Mouse (Mus musculus) frontal cortex, adult 2 months (tissue): Measurements from ENCODE around the gene Aco2. TPM values are rescaled to one million over a fixed set of nuclear protein-coding genes. Genes with fewer than 3 reads are reported as not detected.
A peak's percentile ranks its signal among the peaks of the same experiment; 100 is the strongest.

ENCODE experiments used
- DNase-seq, 2 experiments: peaks; one replicate each; pipeline ENCODE4 v3.0.0; 2022; ENCODE audit warnings: low spot score in 1 of 2; ENCODE audit errors: extremely low spot score in 1 of 2
- polyA plus RNA-seq: library from polyadenylated mRNA; depleted of rRNA; stranded (reverse); fragments of >200 nt; gene quantifications from 2 replicates; pipeline ENCODE4 v1.2.3, GENCODE M21; 2012; rRNA removed

The Aco2 gene
- 534 and 538 TPM in 2 replicates for polyA plus RNA-seq

- DNase-seq, result peak; percentile 98 to 100
Observed at GRCm38 (mm10) chr15:81872262-81873136, at the start of gene Aco2. TSS of gene Aco2 (plus strand) at chr15:81872309.

DNA sequence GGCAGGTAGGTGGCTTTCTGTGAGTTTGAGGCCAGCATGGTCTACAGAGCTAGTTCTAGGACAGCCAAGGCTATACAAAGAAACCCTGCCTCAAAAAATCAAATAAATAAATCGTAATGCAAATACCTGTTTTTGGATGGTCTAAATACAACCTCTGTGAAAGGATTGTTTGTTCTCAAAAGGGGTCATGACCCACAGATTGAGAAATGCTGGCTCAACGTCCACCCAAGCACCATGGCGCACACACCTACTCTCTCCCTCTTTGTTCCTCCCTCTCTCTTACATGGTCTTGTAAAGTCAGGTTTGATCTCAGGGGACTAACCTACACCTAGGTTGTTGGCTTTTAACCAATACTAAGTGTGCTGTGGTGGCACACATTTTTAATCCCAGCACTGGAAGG lies 49.5 kb upstream of the Aco2 start:
- no peak for DNase-seq

DNA sequence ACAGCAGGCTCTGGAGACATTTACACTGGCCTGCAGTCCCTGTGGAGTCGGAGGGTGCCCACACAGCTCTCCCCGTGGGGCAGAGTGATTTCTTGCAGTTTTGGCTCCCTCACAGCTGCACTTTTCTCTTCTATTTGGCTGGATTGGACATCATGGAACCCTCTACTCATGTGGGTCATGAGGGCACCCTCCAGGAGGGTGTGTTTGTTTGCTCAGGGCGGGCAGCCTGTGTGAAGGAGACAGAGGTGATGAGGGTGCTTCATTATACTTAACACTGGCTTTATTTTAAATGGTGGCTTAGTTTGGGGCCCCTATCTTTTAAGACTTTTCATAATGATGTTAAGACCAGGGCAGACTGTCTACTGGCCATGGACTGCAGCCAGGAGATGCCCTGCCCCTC lies 47.3 kb upstream of the Aco2 start:
- DNase-seq, result no peak

DNA sequence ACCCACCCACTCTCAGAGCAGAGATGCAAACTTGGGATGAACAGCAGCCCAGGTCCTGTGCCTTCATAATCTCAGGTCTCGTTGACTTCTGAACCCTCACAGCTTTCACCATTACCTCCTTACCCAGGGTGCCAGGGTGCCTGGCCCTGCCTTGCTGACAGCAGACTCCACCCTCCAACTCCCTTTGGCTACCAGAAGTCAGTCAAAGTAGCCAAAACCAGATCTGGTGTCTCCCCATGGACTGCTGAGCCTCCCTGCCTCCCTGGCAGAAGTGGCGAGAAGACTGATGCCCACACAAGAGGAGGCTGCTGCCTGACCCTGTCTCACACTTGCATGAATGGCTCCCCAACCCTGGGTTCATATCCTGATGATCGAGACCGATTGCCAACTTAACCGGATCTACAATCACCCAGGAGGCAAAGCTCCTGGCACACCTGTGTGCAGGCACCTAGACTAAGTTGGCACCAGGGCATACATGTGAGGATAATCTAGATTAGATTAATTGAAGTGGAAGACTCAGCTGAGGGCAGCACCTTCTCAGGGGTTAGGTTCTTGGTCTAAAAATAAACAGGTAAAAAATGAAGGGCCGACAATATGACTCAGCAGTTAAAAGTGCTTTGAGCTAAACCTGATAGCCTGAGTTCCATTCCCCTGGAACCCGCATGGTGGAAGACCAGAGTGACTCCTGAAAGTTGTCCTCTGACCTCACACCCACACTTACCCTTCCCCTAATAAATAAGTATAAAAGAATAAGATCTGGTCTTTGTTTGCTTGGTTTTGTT lies 43.5 kb upstream of the Aco2 start:
- no peak for DNase-seq

DNA sequence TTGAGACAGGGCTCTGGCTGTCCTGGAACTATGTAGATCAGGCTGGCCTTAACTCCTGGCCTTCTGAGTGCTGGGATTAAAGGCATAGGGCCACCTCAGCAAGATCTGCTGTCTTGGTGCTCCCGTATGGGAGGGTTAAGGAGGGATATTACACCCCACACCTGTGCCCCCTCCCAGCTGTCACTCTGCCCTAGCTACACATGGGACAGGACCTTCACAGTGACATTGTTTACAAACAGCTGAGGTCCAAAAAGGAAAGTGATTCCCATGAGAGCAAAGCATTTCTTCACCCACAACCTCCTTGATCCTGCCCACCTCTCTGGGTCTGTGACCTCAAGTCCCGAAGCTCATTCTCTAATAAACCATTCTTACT lies 42.9 kb upstream of the Aco2 start:
- DNase-seq, result no peak

GRCm38 (mm10) chr15:81830530-81830929 lies 41.6 kb upstream of the Aco2 start:
- DNase-seq, result no peak

DNA sequence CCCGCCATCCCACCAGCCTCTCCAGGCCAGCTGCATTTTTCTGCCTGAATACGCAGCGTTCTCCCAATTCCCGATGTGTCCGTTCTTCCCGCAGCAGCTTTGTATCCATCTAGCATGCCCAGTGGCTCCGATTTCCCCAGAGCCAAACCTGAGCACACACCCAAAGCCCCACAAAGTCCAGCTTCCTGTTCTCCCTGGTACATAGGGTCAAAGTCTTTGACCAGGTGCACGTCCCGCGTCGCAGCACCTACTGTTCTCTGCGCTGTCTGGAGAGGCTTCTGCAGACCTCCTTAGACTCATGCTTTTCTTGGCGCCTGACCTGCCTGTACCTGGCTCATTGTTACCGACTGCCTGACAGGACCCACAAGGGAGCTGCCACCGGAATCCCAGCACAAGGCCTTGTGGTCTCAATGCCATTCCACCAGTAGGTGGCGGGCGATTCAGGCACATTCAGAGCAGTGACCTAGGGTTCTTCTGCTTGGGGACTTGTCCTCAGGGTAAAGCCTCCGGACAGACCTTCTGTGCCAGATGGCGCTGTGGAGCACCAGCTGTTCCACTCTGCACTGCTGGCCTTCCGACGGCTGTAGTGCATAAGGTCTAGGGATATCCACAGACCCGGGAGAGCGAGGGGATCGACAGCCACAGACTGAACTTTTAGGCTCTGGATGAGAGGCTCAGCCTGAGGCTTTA lies 40.8 kb upstream of the Aco2 start:
- peak; percentile 72 to 92 for DNase-seq

DNA sequence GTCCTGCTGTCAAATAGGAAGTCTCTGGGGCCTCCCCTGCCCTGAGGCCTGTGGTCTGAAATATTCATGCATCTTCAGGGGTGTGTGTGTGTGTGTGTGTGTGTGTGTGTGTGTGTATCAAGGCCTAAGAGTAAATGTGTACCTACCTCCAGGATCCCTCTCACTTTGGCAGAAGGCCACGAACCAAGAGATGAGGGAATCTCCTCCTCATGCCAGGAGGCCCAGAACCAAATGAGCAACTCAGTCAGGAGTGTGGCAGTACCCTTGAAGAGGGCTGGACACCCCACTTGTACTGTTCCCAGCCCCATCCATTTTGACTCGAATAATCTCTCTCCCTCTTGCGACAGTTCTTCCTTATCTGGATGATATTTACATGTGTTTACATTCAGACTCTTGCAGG lies 39.9 kb upstream of the Aco2 start:
- DNase-seq, result no peak

- DNase-seq, result no peak
Observed at GRCm38 (mm10) chr15:81833481-81833880, 38.6 kb upstream of the Aco2 start.

DNA sequence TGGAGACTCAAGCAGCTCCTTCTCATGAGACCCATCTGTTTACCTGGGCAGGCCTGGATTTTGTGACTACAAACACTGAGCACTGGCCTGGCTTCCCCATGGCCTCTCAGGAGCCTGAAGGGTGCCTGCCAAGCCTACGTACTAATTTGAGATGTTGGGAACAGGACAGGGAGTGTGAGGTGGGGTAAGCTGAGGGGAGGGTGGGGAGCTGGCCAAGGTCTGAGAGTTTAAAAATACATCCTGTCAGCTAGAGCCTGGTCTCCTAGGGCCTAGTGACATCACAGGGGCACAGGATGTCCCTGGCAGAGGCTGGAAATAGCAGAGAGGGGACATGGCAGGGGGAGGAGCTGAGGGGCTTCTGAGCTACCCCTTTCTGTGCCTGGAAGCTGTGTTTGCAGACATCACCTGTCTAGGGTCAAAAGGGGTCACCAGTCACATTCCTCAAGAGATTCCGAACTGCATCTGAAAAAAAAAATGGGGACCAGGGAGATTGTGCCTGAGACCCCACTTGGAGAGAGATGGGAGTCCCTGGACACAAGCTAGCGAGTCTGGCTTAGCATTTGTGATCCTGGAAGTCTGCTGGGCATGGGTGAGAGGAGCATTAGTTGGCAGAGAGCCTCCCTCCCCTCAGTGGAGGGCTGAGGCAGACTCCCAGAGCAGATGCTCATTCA lies 37.8 kb upstream of the Aco2 start:
- DNase-seq, result no peak

DNA sequence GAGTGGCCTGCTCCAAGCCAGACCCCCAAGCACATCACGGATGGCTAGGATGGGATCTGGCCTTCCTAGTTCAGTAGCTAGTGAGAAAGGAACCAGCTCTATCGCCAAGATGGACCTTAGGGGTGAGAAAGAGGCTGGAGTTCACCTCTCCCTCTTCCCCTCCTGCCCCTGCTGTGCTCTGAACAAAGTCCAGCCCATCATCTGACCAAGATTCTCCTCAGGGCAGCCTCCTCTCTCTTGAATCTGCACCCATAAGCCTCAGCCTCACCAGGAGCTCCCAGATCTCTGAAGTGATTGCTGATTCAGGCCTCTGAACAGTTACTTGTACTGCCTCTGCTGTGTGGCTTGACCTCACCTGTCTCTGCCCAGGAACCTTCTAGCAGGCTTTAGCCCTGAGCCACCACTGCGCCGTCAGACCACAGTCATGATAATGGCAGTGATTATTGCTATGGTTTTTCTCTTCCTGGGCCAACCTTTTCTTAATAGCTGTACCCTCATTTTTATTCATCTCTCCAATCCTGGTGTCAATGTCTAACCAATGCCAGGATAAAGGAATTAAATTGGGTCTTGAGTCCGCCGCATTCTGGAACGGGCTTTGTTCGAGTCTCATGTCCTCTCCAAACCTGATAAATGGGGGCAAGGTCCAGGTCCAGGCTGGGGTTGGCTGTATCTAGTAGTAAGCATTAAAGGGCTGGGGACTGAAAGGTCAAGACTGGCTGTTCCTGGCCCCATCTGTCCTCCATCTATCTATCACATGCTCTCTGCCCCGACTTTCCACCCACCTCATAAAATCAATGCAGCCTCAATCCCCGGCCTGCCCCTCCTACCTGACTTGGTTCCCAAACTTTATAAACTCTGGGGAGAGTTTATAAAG lies 36.9 kb upstream of the Aco2 start:
- no peak for DNase-seq

GRCm38 (mm10) chr15:81836124-81836821 lies 35.8 kb upstream of the Aco2 start:
- DNase-seq, result peak; percentile 89 to 92

- no peak for DNase-seq
Observed at GRCm38 (mm10) chr15:81836966-81837920, 34.9 kb upstream of the Aco2 start.

DNA sequence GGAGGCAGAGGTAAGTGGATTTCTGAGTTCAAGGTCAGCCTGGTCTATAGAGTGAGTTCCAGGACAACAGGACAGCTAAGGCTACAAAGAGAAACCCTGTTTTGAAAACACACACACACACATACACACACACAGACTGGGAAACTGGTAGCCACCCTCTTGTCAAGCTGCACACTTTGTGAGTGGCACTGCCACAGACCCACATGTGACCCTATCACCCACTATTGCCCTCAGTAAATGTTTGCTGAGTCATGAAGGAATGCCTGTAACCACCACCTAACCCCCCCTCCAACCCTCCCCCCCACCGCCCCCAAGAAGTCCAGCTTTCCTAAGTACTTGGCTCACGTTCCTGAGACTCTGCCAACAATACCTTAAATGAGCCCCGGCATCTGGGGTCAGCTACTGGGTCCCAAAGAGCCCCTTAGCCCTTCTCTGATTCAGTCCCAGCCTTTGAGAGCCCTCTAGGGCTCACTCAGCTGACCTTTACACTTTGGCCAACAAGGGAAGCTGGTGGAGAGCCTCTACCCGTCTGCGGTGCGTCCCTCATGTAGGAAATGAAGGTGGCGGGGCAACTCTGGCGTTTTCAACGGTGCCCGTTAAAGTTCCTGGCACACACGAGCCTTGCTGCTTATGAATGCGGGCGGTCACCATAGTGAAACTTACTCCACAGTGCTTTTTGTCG lies 33.4 kb upstream of the Aco2 start:
- DNase-seq, result no peak

- DNase-seq, result peak; percentile 66 to 67
Observed at GRCm38 (mm10) chr15:81839634-81840033, 32.5 kb upstream of the Aco2 start.

- DNase-seq, result no peak
Observed at GRCm38 (mm10) chr15:81840306-81840705, 31.8 kb upstream of the Aco2 start.

DNA sequence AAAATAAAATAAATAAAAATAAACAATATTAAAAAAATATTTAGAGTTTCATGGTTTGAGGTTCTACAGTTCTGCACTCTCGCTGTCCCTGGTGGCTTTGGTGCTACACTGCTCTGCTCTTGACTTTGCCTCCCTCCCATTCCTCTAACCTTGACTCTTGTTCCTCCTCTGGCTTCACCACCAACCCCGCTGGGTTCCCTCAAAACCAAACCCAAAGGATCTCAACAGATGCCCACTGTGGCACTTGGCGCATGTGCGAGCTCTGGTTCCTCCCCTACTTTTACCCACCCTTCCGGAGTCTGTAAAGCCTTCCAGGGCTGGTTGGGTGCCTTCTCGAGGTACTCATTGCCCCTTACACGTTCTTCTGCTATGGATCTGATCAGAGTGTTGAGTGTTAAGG lies 29.8 kb upstream of the Aco2 start:
- no peak for DNase-seq
